Mouse (Mus musculus) CH12.LX (cell line): Measurements from ENCODE around the gene Ip6k1. TPM values are rescaled to one million over a fixed set of nuclear protein-coding genes. Genes with fewer than 3 reads are reported as not detected.
A peak's percentile ranks its signal among the peaks of the same experiment; 100 is the strongest.
"Not testable (repeated sequence)": the region's sequence is repeated elsewhere in the genome, so short reads cannot be mapped to it uniquely, and the experiment has no call there.

Source experiments
- DNase-seq: peaks from one replicate; pipeline ENCODE4 v3.0.0-alpha.2; 2013; ENCODE audit errors: extremely low read depth
- H3K27ac ChIP-seq: 2 replicates; pipeline ENCODE4 v1.5.1; 2012; ENCODE audit warnings: low read depth, mild to moderate bottlenecking, control low read depth, moderate library complexity; ENCODE audit not compliant: insufficient read depth
- H3K27me3 ChIP-seq: replicated peaks from 2 replicates; pipeline ENCODE3; 2012; ENCODE audit warnings: inconsistent platforms
- H3K36me3 ChIP-seq, 2 experiments: replicated peaks in 1 of 2; 2 replicates each; pipeline versions ENCODE3 to v1.6.1; 2012; ENCODE audit warnings: inconsistent platforms in 1 of 2, low read length in 1 of 2, mild to moderate bottlenecking in 1 of 2, mixed read lengths in 1 of 2, moderate library complexity in 1 of 2; ENCODE audit not compliant: control insufficient read depth in 1 of 2, insufficient read depth in 1 of 2
- H3K4me1 ChIP-seq, 2 experiments: 2 replicates each; pipeline ENCODE4 v1.6.1; 2012; ENCODE audit warnings: inconsistent platforms in 1 of 2, moderate library complexity in 1 of 2; ENCODE audit not compliant: insufficient read depth in 2 of 2, control insufficient read depth in 1 of 2
- H3K4me2 ChIP-seq: 2 replicates; pipeline ENCODE4 v1.6.1; 2012; ENCODE audit warnings: low read depth, mild to moderate bottlenecking, control low read depth; ENCODE audit not compliant: poor library complexity, insufficient read depth, severe bottlenecking
- H3K4me3 ChIP-seq, 3 experiments: fragments of 150-350 bp in 1 of 3; sonication (generic) in 1 of 3; replicated peaks in 1 of 3; 2 replicates each; pipeline versions ENCODE3 to v1.5.1; 2011 to 2012; ENCODE audit warnings: low read depth in 2 of 3, low read length in 2 of 3, mild to moderate bottlenecking in 2 of 3, moderate library complexity in 2 of 3, control low read depth in 1 of 3, improper control_type of control experiment in 1 of 3, inconsistent platforms in 1 of 3, mixed read lengths in 1 of 3; ENCODE audit not compliant: poor library complexity in 1 of 3
- H3K79me2 ChIP-seq: replicated peaks from 2 replicates; pipeline ENCODE4 v1.6.1; 2012; ENCODE audit warnings: mild to moderate bottlenecking, moderate library complexity; ENCODE audit not compliant: control insufficient read depth, poor library complexity, insufficient read depth, severe bottlenecking; ENCODE audit errors: extremely low read depth
- H3K9ac ChIP-seq: 2 replicates; pipeline ENCODE4 v1.6.1; 2012; ENCODE audit warnings: low read depth, mild to moderate bottlenecking, control low read depth, moderate library complexity; ENCODE audit not compliant: insufficient read depth
- H3K9me3 ChIP-seq: replicated peaks from 2 replicates; pipeline ENCODE3; 2012; ENCODE audit warnings: low read length, inconsistent platforms, mixed read lengths
- CTCF ChIP-seq, 2 experiments: IDR thresholded peaks in 1 of 2; conservative IDR thresholded peaks in 1 of 2; 2 replicates each; pipeline ENCODE4 v1.5.1; 2011 to 2012; ENCODE audit warnings: low read depth in 2 of 2, low read length in 2 of 2, improper control_type of control experiment in 1 of 2, inconsistent platforms in 1 of 2, mild to moderate bottlenecking in 1 of 2, moderate library complexity in 1 of 2
- E2F4 ChIP-seq: IDR thresholded peaks from 2 replicates; pipeline ENCODE4 v1.6.1; 2011; ENCODE audit warnings: low read depth, low read length, improper control_type of control experiment; ENCODE audit not compliant: insufficient replicate concordance
- EP300 ChIP-seq: IDR thresholded peaks from 2 replicates; pipeline ENCODE4 v1.6.1; 2011; ENCODE audit warnings: low read length, improper control_type of control experiment
- IRF4 ChIP-seq: IDR thresholded peaks from 2 replicates; pipeline ENCODE4 v1.6.1; 2014; ENCODE audit warnings: low read depth, mild to moderate bottlenecking, inconsistent platforms, low read length, improper control_type of control experiment
- MAX ChIP-seq: IDR thresholded peaks from 2 replicates; pipeline ENCODE4 v1.6.1; 2011; ENCODE audit warnings: low read length, improper control_type of control experiment
- MAZ ChIP-seq: IDR thresholded peaks from 2 replicates; pipeline ENCODE4 v1.6.1; 2012; ENCODE audit warnings: low read depth, mild to moderate bottlenecking, inconsistent platforms, low read length, improper control_type of control experiment, moderate library complexity
- MXI1 ChIP-seq: IDR thresholded peaks from 2 replicates; pipeline ENCODE4 v1.6.1; 2011; ENCODE audit warnings: mild to moderate bottlenecking, low read depth, low read length, improper control_type of control experiment
- MYC ChIP-seq: IDR thresholded peaks from 2 replicates; pipeline ENCODE4 v1.6.1; 2011; ENCODE audit warnings: low read depth, mild to moderate bottlenecking, improper control_type of control experiment, low read length
- NRF1 ChIP-seq: IDR thresholded peaks from 2 replicates; pipeline ENCODE4 v1.6.1; 2014; ENCODE audit warnings: low read depth, mild to moderate bottlenecking, inconsistent platforms, low read length, improper control_type of control experiment, moderate library complexity
- POLR2A ChIP-seq: IDR thresholded peaks from 2 replicates; pipeline ENCODE4 v1.6.1; 2011; ENCODE audit warnings: low read depth, mild to moderate bottlenecking, improper control_type of control experiment, low read length
- SIN3A ChIP-seq: IDR thresholded peaks from 2 replicates; pipeline ENCODE4 v1.6.1; 2012; ENCODE audit warnings: low read length, improper control_type of control experiment, inconsistent platforms
- SMC3 ChIP-seq: IDR thresholded peaks from 2 replicates; pipeline ENCODE4 v1.6.1; 2011; ENCODE audit warnings: low read depth, low read length, improper control_type of control experiment
- TBP ChIP-seq: conservative IDR thresholded peaks from 2 replicates; pipeline ENCODE4 v1.6.1; 2011; ENCODE audit warnings: low read depth, low read length, improper control_type of control experiment
- UBTF ChIP-seq: IDR thresholded peaks from 2 replicates; pipeline ENCODE4 v1.6.1; 2012; ENCODE audit warnings: low read depth, mild to moderate bottlenecking, inconsistent platforms, low read length, improper control_type of control experiment, moderate library complexity
- USF1 ChIP-seq: IDR thresholded peaks from 2 replicates; pipeline ENCODE4 v1.6.1; 2014; ENCODE audit warnings: low read depth, mild to moderate bottlenecking, inconsistent platforms, low read length, improper control_type of control experiment
- dilution Hi-C: fragments of 300-500 bp; cut with MboI; formaldehyde crosslinking; loops from 2 replicates; pipeline ENCODE4 v1.14.3; 2020; ENCODE audit warnings: low sequenced_read_pairs; ENCODE audit not compliant: extremely low pct_unique_long_range_greater_than_20kb, extremely low pct_ligation_motif_present
- in situ Hi-C: fragments of 300-500 bp; cut with MboI; formaldehyde crosslinking; loops from 3 replicates; pipeline ENCODE4 v1.14.3; 2019; ENCODE audit warnings: low sequenced_read_pairs, low pct_ligation_motif_present, low pct_unique_long_range_greater_than_20kb, mixed read lengths
- polyA plus RNA-seq: library from polyadenylated mRNA; unstranded; fragments of >175 nt; gene quantifications from 2 replicates; pipeline ENCODE4 v1.2.1, GENCODE M21; 2012; ENCODE audit warnings: low read depth; ENCODE audit not compliant: insufficient read length
- total RNA-seq, 2 experiments: library from RNA; depleted of rRNA; stranded (reverse); fragments of 300-350 nt in 1 of 2; fragments of >200 nt in 1 of 2; gene quantifications; 2 replicates each; pipeline ENCODE4 v1.2.3; 2012 to 2014

The Ip6k1 gene
- total and polyA plus RNA-seq, 3 experiments = 26.0 to 40.7 (median 27.1) TPM

DNA sequence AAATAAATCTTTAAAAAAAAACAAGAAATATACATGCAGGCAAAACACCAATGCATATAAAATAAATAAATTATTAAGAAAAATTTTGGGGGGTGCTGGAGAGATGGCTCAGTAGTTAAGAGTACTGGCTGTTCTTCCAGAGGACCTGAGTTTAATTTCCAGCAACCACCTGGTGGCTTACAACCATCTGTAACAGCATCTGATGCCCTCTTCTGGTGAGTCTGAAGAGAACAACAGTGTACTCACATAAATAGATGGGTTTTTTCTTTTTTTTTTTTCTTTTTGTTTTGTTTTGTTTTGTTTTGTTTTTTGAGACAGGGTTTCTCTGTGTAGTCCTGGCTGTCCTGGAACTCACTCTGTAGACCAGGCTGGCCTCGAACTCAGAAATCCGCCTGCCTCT is 11.3 kb downstream of the Ip6k1 start:
- not testable (repeated sequence) for H3K27me3 ChIP-seq, H3K4me2 ChIP-seq, H3K4me3 ChIP-seq
- peak; percentile 14; the same call in 1 of the 2 replicates for TF ChIP-seq SMC3
- TF ChIP-seq CTCF (conservative IDR thresholded peaks at IDR 0.05 in 1 of 2, IDR thresholded peaks at IDR 0.05 in 1 of 2; ENCODE audit: low read depth in 2 of 2, low read length in 2 of 2) = peak in 1 of 2 experiments; percentile 38; a peak in 2 of 4 replicates
- TF ChIP-seq, all 38 proteins: peak for 2; not testable (repeated sequence) for 36
- Histone ChIP-seq H3K4me1 (peaks cover 4 to 20% of the 10 kb centered on the region in 2 experiments; a peak in 3 of 4 replicates), H3K79me2 (peaks cover 19% of the 10 kb centered on the region), H3K36me3 (peaks cover 8 to 46% of the 10 kb centered on the region in 2 experiments)
- H3K27ac ChIP-seq, H3K9ac ChIP-seq, dilution Hi-C loops, DNase-seq, in situ Hi-C loops, H3K9me3 ChIP-seq: not testable (repeated sequence)

DNA sequence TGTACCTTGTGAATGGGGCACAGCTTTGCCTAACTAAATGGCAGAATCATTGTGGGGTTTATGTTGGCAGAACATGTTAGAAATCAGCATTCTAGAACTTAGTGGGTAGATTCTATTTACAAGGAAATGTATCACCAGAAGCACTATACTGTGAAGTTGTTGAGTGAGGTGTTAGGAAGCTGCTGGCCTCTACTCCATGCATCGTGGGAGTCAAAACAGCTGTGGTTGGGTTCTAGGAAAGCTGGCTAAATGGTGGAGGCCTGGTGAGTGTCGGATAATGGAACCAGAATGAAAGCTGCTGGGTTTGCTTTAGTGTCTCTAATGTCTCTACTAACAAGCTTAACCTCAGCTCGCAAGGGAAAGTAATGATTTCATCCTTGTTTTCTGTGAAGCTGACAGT is 14.8 kb downstream of the Ip6k1 start:
- in situ Hi-C loops (no loop called here), dilution Hi-C loops (no loop called here)
- H3K27ac ChIP-seq = no peak overlapping the region
- no peak for DNase-seq
- H3K9ac ChIP-seq = no peak overlapping the region
- peaks cover 0 to 15% of the 10 kb centered on the region in 2 experiments; a peak in 2 of 4 replicates for H3K4me1 ChIP-seq
- no peaks in the 10 kb centered on the region for H3K9me3 ChIP-seq
- peaks cover 8 to 41% of the 10 kb centered on the region in 2 experiments for H3K36me3 ChIP-seq
- no peak overlapping the region for H3K4me2 ChIP-seq
- no peak overlapping the region for H3K4me3 ChIP-seq
- TF ChIP-seq USF1 = no peak
- no peak for TF ChIP-seq TBP
- TF ChIP-seq UBTF = no peak
- TF ChIP-seq EP300 = no peak
- TF ChIP-seq MAX = no peak
- TF ChIP-seq MXI1 = no peak
- TF ChIP-seq MYC = no peak
- TF ChIP-seq E2F4 = no peak
- no peak for TF ChIP-seq SMC3
- no peak for TF ChIP-seq NRF1
- TF ChIP-seq MAZ = no peak
- TF ChIP-seq IRF4 = no peak
- TF ChIP-seq SIN3A = no peak
- peaks cover 16% of the 10 kb centered on the region for H3K79me2 ChIP-seq
- H3K27me3 ChIP-seq = no peaks in the 10 kb centered on the region

- no peaks in the 10 kb centered on the region for H3K9me3 ChIP-seq
- H3K27ac ChIP-seq = no peak overlapping the region
- H3K9ac ChIP-seq = no peak overlapping the region
- dilution Hi-C loops = no loop called here
- no peak overlapping the region for H3K4me3 ChIP-seq
- H3K27me3 ChIP-seq = no peaks in the 10 kb centered on the region
- H3K79me2 ChIP-seq = peaks cover 12% of the 10 kb centered on the region
- DNase-seq = no peak
- H3K4me2 ChIP-seq = no peak overlapping the region
- in situ Hi-C loops = no loop called here
- peaks cover 0 to 15% of the 10 kb centered on the region in 2 experiments; a peak in 2 of 4 replicates for H3K4me1 ChIP-seq
- TF ChIP-seq SIN3A (no peak), IRF4 (no peak), POLR2A (no peak)
- H3K36me3 ChIP-seq = peaks cover 22 to 42% of the 10 kb centered on the region in 2 experiments
Measured at GRCm38 (mm10) chr9:108020741-108021140, 18.4 kb downstream of the Ip6k1 start.
